ENCODE assay signal across 7 mouse cellular contexts in genomic region chr9:34912996-34913395, GRCm38 (mm10).
DNase-seq lines count a peak whose midpoint lies in the region; ATAC-seq and TF ChIP-seq lines count a peak whose summit lies in the region.

No protein-coding gene starts in this region.

- H3K4me3 ChIP-seq in ES-E14 (ENCODE audit: insufficient read depth in 1 of 2, low read depth in 1 of 2, low read length in 2 of 2, poor library complexity in 1 of 2, severe bottlenecking in 1 of 2): no peak overlapping the region

- H3K9me3 ChIP-seq in ES-E14 (ENCODE audit: control insufficient read depth, insufficient read depth, low read depth, low read length): no peaks in the 10 kb centered on the region

- H3K27ac ChIP-seq in ES-E14 (ENCODE audit: insufficient read depth, low read depth, low read length, poor library complexity, severe bottlenecking): no peak overlapping the region

- no peak for ATAC-seq in activated CD4-positive, CD25-positive, alpha-beta regulatory T cell, adult 4 months

- no peak overlapping the region for H3K9ac ChIP-seq in ES-E14 (ENCODE audit: insufficient read depth, low read depth, low read length, poor library complexity, severe bottlenecking)

- DNase-seq in 3T3-L1 (ENCODE audit: low read depth, low spot score): peak; percentile 78
- peak; percentile 69 for DNase-seq in ES-E14 (ENCODE audit: low read depth, low spot score)
- peak; percentile 72 for DNase-seq in embryo, embryonic 9.5 days (ENCODE audit: extremely low spot score)
- DNase-seq in kidney, adult 9 months: peak; percentile 33
- DNase-seq in mesoderm, embryonic 11.5 days (ENCODE audit: low read depth, low spot score): peak; percentile 86
- no peak for DNase-seq in layer of hippocampus, postnatal 14 days (ENCODE audit: low spot score in 2 of 2)

- in situ Hi-C loops in ES-E14 (cut with MboI; ENCODE audit: low sequenced_read_pairs in 2 of 2, unreplicated experiment in 2 of 2): no loop called here

- no peaks in the 10 kb centered on the region for H3K36me3 ChIP-seq in ES-E14 (ENCODE audit: control insufficient read depth, insufficient read depth, low read length, poor library complexity, severe bottlenecking)

- no peaks in the 10 kb centered on the region for H3K4me1 ChIP-seq in ES-E14 (ENCODE audit: control insufficient read depth in 2 of 2, insufficient read depth in 2 of 2, low read length in 2 of 2, poor library complexity in 1 of 2)

TF ChIP-seq in ES-E14, 5 proteins besides CTCF, POLR2A, EP300 and RAD21:
- no peak for TF ChIP-seq CHD2 (IDR thresholded peaks at IDR 0.05; ENCODE audit: low read depth, low read length)

Comparison
In these comparisons a context has a peak if more than half of its experiments do, and no peak if none do; other contexts are left out.
1. DNase-seq: peak in 3T3-L1 (single experiment), ES-E14 (single experiment), embryo, embryonic 9.5 days (single experiment), kidney, adult 9 months (single experiment) and mesoderm, embryonic 11.5 days (single experiment); none in layer of hippocampus, postnatal 14 days (0 of 2).